Mouse (Mus musculus): ENCODE measurements around the gene Kif3b.

DNA sequence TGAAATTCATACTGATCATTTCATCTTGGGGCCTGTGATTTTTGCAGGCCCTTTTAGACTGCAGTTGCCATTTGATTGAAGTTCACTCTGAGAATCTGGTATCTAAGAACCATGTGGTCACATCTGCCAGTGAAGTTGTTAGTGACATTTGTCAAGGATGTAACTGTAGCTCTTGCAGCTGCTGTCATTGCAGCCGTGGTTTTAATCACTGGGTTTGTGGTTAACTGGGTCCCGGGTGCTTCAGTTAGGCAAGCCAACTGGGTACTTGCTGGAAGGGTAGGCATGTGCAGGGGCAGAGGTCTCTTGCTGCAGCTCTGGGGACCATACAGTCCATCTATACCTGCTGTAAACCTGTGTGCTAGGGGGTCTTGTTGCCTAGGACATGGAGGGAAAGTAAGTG is 44.9 kb downstream of the Kif3b start:
- no peak for TF ChIP-seq CTCF (IDR thresholded peaks at IDR 0.05; ENCODE audit: borderline replicate concordance, insufficient read depth, low read length)
- TF ChIP-seq POLR2A (IDR thresholded peaks at IDR 0.05; ENCODE audit: low read depth, low read length) = no peak
